Mouse (Mus musculus) limb, embryonic 15.5 days (tissue): ENCODE results near the gene Bmpr2. TPM values are rescaled to one million over a fixed set of nuclear protein-coding genes. Genes with fewer than 3 reads are reported as not detected.
A peak's percentile ranks its signal among the peaks of the same experiment; 100 is the strongest.

Experiments
- ATAC-seq: fragments of 200-750 bp; cut with Nextera tagmentation; 2 replicates; pipeline ENCODE4 v1.8.0; 2017; ENCODE audit warnings: low read depth, moderate TSS enrichment; ENCODE audit not compliant: insufficient number of reproducible peaks, low FRiP score, low TSS enrichment
- H3K27ac ChIP-seq: fragments of 300-500 bp; sonication (generic); 2 replicates; pipeline ENCODE4 v1.5.1; 2015; ENCODE audit warnings: moderate library complexity, mild to moderate bottlenecking, inconsistent platforms
- H3K27me3 ChIP-seq: fragments of 300-500 bp; sonication (generic); 2 replicates; pipeline ENCODE4 v1.6.1; 2015; ENCODE audit warnings: inconsistent platforms
- H3K36me3 ChIP-seq: fragments of 300-500 bp; sonication (generic); 2 replicates; pipeline ENCODE4 v1.6.1; 2015; ENCODE audit warnings: inconsistent platforms
- H3K4me1 ChIP-seq: fragments of 300-500 bp; sonication (generic); 2 replicates; pipeline ENCODE4 v1.6.1; 2015; ENCODE audit warnings: inconsistent platforms
- H3K4me2 ChIP-seq: fragments of 300-500 bp; sonication (generic); 2 replicates; pipeline ENCODE4 v1.6.1; 2015; ENCODE audit warnings: mild to moderate bottlenecking, inconsistent platforms
- H3K4me3 ChIP-seq: fragments of 300-500 bp; sonication (generic); 2 replicates; pipeline ENCODE4 v1.5.1; 2015; ENCODE audit warnings: mild to moderate bottlenecking, inconsistent platforms
- H3K9ac ChIP-seq: fragments of 300-500 bp; sonication (generic); 2 replicates; pipeline ENCODE4 v1.6.1; 2015; ENCODE audit warnings: inconsistent platforms
- H3K9me3 ChIP-seq: fragments of 300-500 bp; sonication (generic); 2 replicates; pipeline ENCODE4 v1.6.1; 2016; ENCODE audit warnings: inconsistent platforms
- WGBS: fragments of 180-500 bp; shearing (Covaris S2); methylation state at CpG from one replicate; pipeline ENCODE4 v1.1.7; 2015; 5-methylcytosine and 5-hydroxymethylcytosine counted together
- polyA plus RNA-seq: library from polyadenylated mRNA; unstranded; fragments of >200 nt; fragmentation: Nextera tagmentation; extraction: Ambion mirVana; gene quantifications from 2 replicates; pipeline ENCODE4 v1.2.1, GENCODE M21; 2015

Gene Bmpr2
- polyA plus RNA-seq, 1 experiment from 2014 or later = 10.2 TPM

- no peak overlapping the region for H3K9ac ChIP-seq
- no peaks in the 10 kb centered on the region for H3K36me3 ChIP-seq
- no peaks in the 10 kb centered on the region for H3K9me3 ChIP-seq
- no peaks in the 10 kb centered on the region for H3K4me1 ChIP-seq
- no peak overlapping the region for H3K4me2 ChIP-seq
- H3K27me3 ChIP-seq = no peaks in the 10 kb centered on the region
- H3K4me3 ChIP-seq = no peak overlapping the region
- 95% methylated on average over 6 of the region's 6 CpGs for WGBS
- no peak for ATAC-seq
- H3K27ac ChIP-seq = no peak overlapping the region
Observed at GRCm38 (mm10) chr1:59904630-59905295, 141.6 kb downstream of the Bmpr2 start.

GRCm38 (mm10) chr1:59905916-59906315, 142.7 kb downstream of the Bmpr2 start:
- Histone ChIP-seq H3K27ac (no peak overlapping the region), H3K4me3 (no peak overlapping the region), H3K4me1 (no peaks in the 10 kb centered on the region), H3K27me3 (no peaks in the 10 kb centered on the region), H3K9ac (no peak overlapping the region), H3K36me3 (no peaks in the 10 kb centered on the region), H3K9me3 (no peaks in the 10 kb centered on the region), H3K4me2 (no peak overlapping the region)
- ATAC-seq = no peak
- 75% methylated on average over 2 of the region's 2 CpGs for WGBS

- H3K4me3 ChIP-seq = no peak overlapping the region
- 81% methylated on average over 13 of the region's 13 CpGs for WGBS
Observed at GRCm38 (mm10) chr1:59906819-59907521, 143.8 kb downstream of the Bmpr2 start.

GRCm38 (mm10) chr1:59907700-59908099, 144.5 kb downstream of the Bmpr2 start:
- Histone ChIP-seq H3K4me1 (no peaks in the 10 kb centered on the region), H3K4me3 (no peak overlapping the region), H3K9ac (no peak overlapping the region), H3K27me3 (no peaks in the 10 kb centered on the region), H3K36me3 (no peaks in the 10 kb centered on the region), H3K9me3 (no peaks in the 10 kb centered on the region), H3K27ac (no peak overlapping the region), H3K4me2 (no peak overlapping the region)
- 42% methylated on average over 2 of the region's 2 CpGs for WGBS
- ATAC-seq = no peak

More at GRCm38 (mm10) chr1:59906819-59907521, 143.8 kb downstream of the Bmpr2 start:
- Histone ChIP-seq H3K9me3 (no peaks in the 10 kb centered on the region), H3K36me3 (no peaks in the 10 kb centered on the region), H3K9ac (no peak overlapping the region), H3K4me2 (no peak overlapping the region), H3K4me1 (no peaks in the 10 kb centered on the region), H3K27me3 (no peaks in the 10 kb centered on the region), H3K27ac (no peak overlapping the region)
- ATAC-seq = no peak

- Histone ChIP-seq H3K4me3 (no peak overlapping the region), H3K36me3 (no peaks in the 10 kb centered on the region), H3K27me3 (no peaks in the 10 kb centered on the region), H3K9ac (no peak overlapping the region), H3K9me3 (no peaks in the 10 kb centered on the region), H3K27ac (no peak overlapping the region), H3K4me2 (no peak overlapping the region), H3K4me1 (peaks cover 19% of the 10 kb centered on the region; the same call in 1 of the 2 replicates)
- ATAC-seq = no peak
- WGBS = 91% methylated on average over 1 of the region's 1 CpGs
Observed at GRCm38 (mm10) chr1:59910941-59911340, 147.7 kb downstream of the Bmpr2 start.

GRCm38 (mm10) chr1:59912413-59913157, 149.4 kb downstream of the Bmpr2 start, which contains the start of gene Fam117b:
TSS of gene Fam117b (plus strand) at chr1:59913006.
- Histone ChIP-seq H3K4me1 (peaks cover 20% of the 10 kb centered on the region; the same call in 1 of the 2 replicates), H3K9me3 (no peaks in the 10 kb centered on the region), H3K27me3 (no peaks in the 10 kb centered on the region), H3K4me3 (peak within 1 kb of the TSS; percentile 100), H3K27ac (peak within 1 kb of the TSS; percentile 93), H3K36me3 (no peaks in the 10 kb centered on the region), H3K9ac (peak within 1 kb of the TSS; percentile 87), H3K4me2 (peak within 1 kb of the TSS; percentile 61)
- WGBS = under 1% methylated on average over 66 of the region's 72 CpGs
- ATAC-seq = peak; percentile 95

GRCm38 (mm10) chr1:59913195-59913868, 150.1 kb downstream of the Bmpr2 start:
- WGBS = under 1% methylated on average over 47 of the region's 98 CpGs
- peak overlapping the region; percentile 87 for H3K9ac ChIP-seq
- no peaks in the 10 kb centered on the region for H3K9me3 ChIP-seq
- peak overlapping the region; percentile 61 for H3K4me2 ChIP-seq
- peak overlapping the region; percentile 93 for H3K27ac ChIP-seq
- no peaks in the 10 kb centered on the region for H3K27me3 ChIP-seq
- ATAC-seq = peak; percentile 37
- peaks cover 20% of the 10 kb centered on the region; the same call in 1 of the 2 replicates for H3K4me1 ChIP-seq
- peak overlapping the region; percentile 100 for H3K4me3 ChIP-seq
- H3K36me3 ChIP-seq = no peaks in the 10 kb centered on the region

GRCm38 (mm10) chr1:59913869-59914225, 150.6 kb downstream of the Bmpr2 start:
- Histone ChIP-seq H3K27me3 (no peaks in the 10 kb centered on the region), H3K4me1 (peaks cover 20% of the 10 kb centered on the region; the same call in 1 of the 2 replicates), H3K4me3 (peak overlapping the region; percentile 100), H3K27ac (peak overlapping the region; percentile 93; the same call in 1 of the 2 replicates), H3K4me2 (peak overlapping the region; percentile 61), H3K9ac (peak overlapping the region; percentile 87), H3K36me3 (no peaks in the 10 kb centered on the region), H3K9me3 (no peaks in the 10 kb centered on the region)
- WGBS = 3% methylated on average over 12 of the region's 12 CpGs
- no peak for ATAC-seq

GRCm38 (mm10) chr1:59914799-59915198, 151.6 kb downstream of the Bmpr2 start:
- Histone ChIP-seq H3K9ac (no peak overlapping the region), H3K4me1 (peaks cover 20% of the 10 kb centered on the region; the same call in 1 of the 2 replicates), H3K36me3 (no peaks in the 10 kb centered on the region), H3K4me2 (peak overlapping the region; percentile 61; the same call in 1 of the 2 replicates), H3K9me3 (no peaks in the 10 kb centered on the region), H3K27me3 (no peaks in the 10 kb centered on the region), H3K27ac (no peak overlapping the region), H3K4me3 (0 out of 2 replicates have a peak overlapping the region, but pooled peaks have one; percentile 100)
- ATAC-seq = no peak
- WGBS = 48% methylated on average over 3 of the region's 3 CpGs

- 63% methylated on average over 10 of the region's 10 CpGs for WGBS
- no peaks in the 10 kb centered on the region for H3K36me3 ChIP-seq
- H3K27me3 ChIP-seq = no peaks in the 10 kb centered on the region
- no peak for ATAC-seq
- H3K9me3 ChIP-seq = no peaks in the 10 kb centered on the region
- H3K4me2 ChIP-seq = no peak overlapping the region
- H3K9ac ChIP-seq = no peak overlapping the region
- H3K27ac ChIP-seq = no peak overlapping the region
- no peak overlapping the region for H3K4me3 ChIP-seq
- peaks cover 20% of the 10 kb centered on the region; the same call in 1 of the 2 replicates for H3K4me1 ChIP-seq
Observed at GRCm38 (mm10) chr1:59915843-59916610, 152.8 kb downstream of the Bmpr2 start.

- Histone ChIP-seq H3K4me2 (no peak overlapping the region), H3K4me1 (peaks cover 20% of the 10 kb centered on the region; the same call in 1 of the 2 replicates), H3K27me3 (no peaks in the 10 kb centered on the region), H3K9ac (no peak overlapping the region), H3K4me3 (no peak overlapping the region), H3K36me3 (no peaks in the 10 kb centered on the region), H3K9me3 (no peaks in the 10 kb centered on the region), H3K27ac (no peak overlapping the region)
- no peak for ATAC-seq
- 54% methylated on average over 3 of the region's 3 CpGs for WGBS
Observed at GRCm38 (mm10) chr1:59917401-59917800, 154.2 kb downstream of the Bmpr2 start.
